Mouse (Mus musculus) kidney, adult 2 months (tissue): ENCODE data around the gene Ykt6.

Experiments used
- CTCF ChIP-seq: fragments of 200-500 bp; conservative IDR thresholded peaks from 2 replicates; pipeline ENCODE4 v1.5.1; 2011; ENCODE audit warnings: low read depth, mild to moderate bottlenecking, control low read depth, low read length, moderate library complexity, mixed read lengths; ENCODE audit not compliant: insufficient read depth, insufficient read length
- POLR2A ChIP-seq: fragments of 200-500 bp; IDR thresholded peaks from one replicate; pipeline ENCODE4 v1.6.1; 2011; ENCODE audit warnings: low read depth, low read length, control low read depth

GRCm38 (mm10) chr11:5981323-5981722 is 25.8 kb downstream of the Ykt6 start:
- TF ChIP-seq CTCF, result no peak
- TF ChIP-seq POLR2A, result no peak
